Mouse (Mus musculus) urinary bladder, adult 18-20 months (tissue): Measurements from ENCODE around the gene Gm1604a.
"Not testable (repeated sequence)": the region's sequence is repeated elsewhere in the genome, so short reads cannot be mapped to it uniquely, and the experiment has no call there.

ENCODE experiments used
- DNase-seq, 2 experiments: peaks; one replicate each; pipeline ENCODE4 v3.0.0; 2022; ENCODE audit warnings: low spot score in 2 of 2, mixed read lengths in 2 of 2

The Gm1604a gene

GRCm38 (mm10) chr17:7068997-7069539 is 43.7 kb downstream of the Gm1604a start:
- DNase-seq: not testable (repeated sequence)

GRCm38 (mm10) chr17:7069561-7070240 is 44.3 kb downstream of the Gm1604a start:
- DNase-seq: not testable (repeated sequence)

GRCm38 (mm10) chr17:7074494-7074893 is 49.1 kb downstream of the Gm1604a start:
- peak in 1 of 2 experiments; percentile 9 for DNase-seq

GRCm38 (mm10) chr17:7075519-7075918 is 50.2 kb downstream of the Gm1604a start:
- not testable (repeated sequence) for DNase-seq

- peak; percentile 10 to 35 for DNase-seq
These were observed 54.2 kb downstream of the Gm1604a start for GRCm38 (mm10) chr17:7079558-7079957.

GRCm38 (mm10) chr17:7084523-7084922 is 59.2 kb downstream of the Gm1604a start:
- not testable (repeated sequence) for DNase-seq

GRCm38 (mm10) chr17:7085469-7086168 is 60.3 kb downstream of the Gm1604a start:
- DNase-seq: not testable (repeated sequence)

GRCm38 (mm10) chr17:7086836-7087235 is 61.5 kb downstream of the Gm1604a start:
- DNase-seq: not testable (repeated sequence)

- DNase-seq: not testable (repeated sequence)
These were observed 72.6 kb downstream of the Gm1604a start for GRCm38 (mm10) chr17:7097835-7098519.

- DNase-seq: not testable (repeated sequence)
These were observed 73.7 kb downstream of the Gm1604a start for GRCm38 (mm10) chr17:7099096-7099495.

GRCm38 (mm10) chr17:7102945-7103344 is 77.6 kb downstream of the Gm1604a start:
- not testable (repeated sequence) for DNase-seq

GRCm38 (mm10) chr17:7111658-7112057 is 86.3 kb downstream of the Gm1604a start:
- not testable (repeated sequence) for DNase-seq

GRCm38 (mm10) chr17:7116265-7116664 is 90.9 kb downstream of the Gm1604a start:
- DNase-seq: not testable (repeated sequence)

GRCm38 (mm10) chr17:7120835-7121234 is 95.5 kb downstream of the Gm1604a start:
- not testable (repeated sequence) for DNase-seq

- DNase-seq: not testable (repeated sequence)
These were observed 97.2 kb downstream of the Gm1604a start for GRCm38 (mm10) chr17:7122554-7122953.

- DNase-seq: not testable (repeated sequence)
These were observed 101.1 kb downstream of the Gm1604a start for GRCm38 (mm10) chr17:7126475-7126874.

- not testable (repeated sequence) for DNase-seq
These were observed 108.6 kb downstream of the Gm1604a start for GRCm38 (mm10) chr17:7134002-7134401.

- not testable (repeated sequence) for DNase-seq
These were observed 109.9 kb downstream of the Gm1604a start for GRCm38 (mm10) chr17:7135277-7135676.
